Mouse (Mus musculus): Measurements from ENCODE around the gene Msantd2. TPM values are rescaled to one million over a fixed set of nuclear protein-coding genes. Genes with fewer than 3 reads are reported as not detected.

Msantd2 gene
- polyA plus RNA-seq, 1 experiment: 22.9 TPM

GRCm38 (mm10) chr9:37460043-37460960, 28.8 kb upstream of the Msantd2 start:
- Histone ChIP-seq H3K4me1 (ENCODE audit: control insufficient read depth, insufficient read depth, low read length) (peaks cover 3% of the 10 kb centered on the region), H3K4me3 (replicated peaks; ENCODE audit: extremely low read depth, low read depth, low read length) (no peak overlapping the region)
- TF ChIP-seq CTCF (IDR thresholded peaks at IDR 0.05; ENCODE audit: insufficient read depth, low read length) (no peak), POLR2A (IDR thresholded peaks at IDR 0.05; ENCODE audit: borderline replicate concordance, extremely low read depth, low read depth, low read length) (no peak)
- peak; percentile 21 for DNase-seq
- WGBS: under 1% methylated on average over 81 of the region's 81 CpGs

DNA sequence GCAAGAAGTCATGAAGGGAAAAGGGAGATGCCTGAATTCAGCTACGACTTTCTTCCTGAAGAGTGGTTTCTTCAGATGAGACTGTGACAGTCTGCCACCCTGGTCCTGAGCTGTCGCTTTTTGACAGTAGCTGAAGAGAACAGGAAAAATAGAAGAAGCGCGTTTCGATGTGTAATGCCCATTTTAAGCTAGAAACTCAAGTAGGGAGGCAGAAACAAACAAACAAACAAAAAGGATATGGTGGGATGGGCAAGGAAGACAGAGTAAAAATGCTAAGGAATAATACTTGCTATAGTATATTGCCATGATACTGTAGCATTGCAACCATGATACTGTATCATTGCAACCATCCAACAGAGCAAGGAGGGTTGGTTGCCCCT, 28.2 kb upstream of the Msantd2 start:
- TF ChIP-seq POLR2A (IDR thresholded peaks at IDR 0.05; ENCODE audit: borderline replicate concordance, extremely low read depth, low read depth, low read length) (no peak), CTCF (IDR thresholded peaks at IDR 0.05; ENCODE audit: insufficient read depth, low read length) (no peak)
- H3K4me1 ChIP-seq (ENCODE audit: control insufficient read depth, insufficient read depth, low read length): peaks cover 3% of the 10 kb centered on the region
- no peak overlapping the region for H3K4me3 ChIP-seq (replicated peaks; ENCODE audit: extremely low read depth, low read depth, low read length)
- WGBS: 9% methylated on average over 5 of the region's 5 CpGs
- no peak for DNase-seq

DNA sequence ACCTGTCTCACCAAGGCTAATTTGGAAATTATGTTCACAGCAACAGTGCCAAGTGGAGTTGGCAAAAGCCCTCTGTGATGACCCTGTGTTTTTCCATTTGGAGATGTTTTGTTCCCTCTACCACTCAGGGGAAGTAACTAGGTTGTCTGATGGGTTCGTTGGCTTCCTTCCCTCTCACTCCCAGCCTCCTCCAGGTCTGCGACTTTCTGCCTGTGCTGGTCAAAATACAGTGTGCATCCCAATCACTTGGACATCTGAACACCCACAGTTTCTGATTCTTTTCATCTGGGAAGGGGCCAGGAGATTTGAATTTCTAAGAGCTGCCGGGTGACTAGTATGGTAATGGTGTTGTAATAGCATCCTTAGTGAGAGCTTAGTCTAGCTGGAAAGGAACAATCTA, 27.5 kb upstream of the Msantd2 start:
- 15% methylated on average over 3 of the region's 3 CpGs for WGBS
- Histone ChIP-seq H3K4me1 (ENCODE audit: control insufficient read depth, insufficient read depth, low read length) (peaks cover 3% of the 10 kb centered on the region), H3K4me3 (replicated peaks; ENCODE audit: extremely low read depth, low read depth, low read length) (no peak overlapping the region)
- no peak for TF ChIP-seq CTCF (IDR thresholded peaks at IDR 0.05; ENCODE audit: insufficient read depth, low read length)
- TF ChIP-seq POLR2A (IDR thresholded peaks at IDR 0.05; ENCODE audit: borderline replicate concordance, extremely low read depth, low read depth, low read length): no peak
- DNase-seq: no peak

DNA sequence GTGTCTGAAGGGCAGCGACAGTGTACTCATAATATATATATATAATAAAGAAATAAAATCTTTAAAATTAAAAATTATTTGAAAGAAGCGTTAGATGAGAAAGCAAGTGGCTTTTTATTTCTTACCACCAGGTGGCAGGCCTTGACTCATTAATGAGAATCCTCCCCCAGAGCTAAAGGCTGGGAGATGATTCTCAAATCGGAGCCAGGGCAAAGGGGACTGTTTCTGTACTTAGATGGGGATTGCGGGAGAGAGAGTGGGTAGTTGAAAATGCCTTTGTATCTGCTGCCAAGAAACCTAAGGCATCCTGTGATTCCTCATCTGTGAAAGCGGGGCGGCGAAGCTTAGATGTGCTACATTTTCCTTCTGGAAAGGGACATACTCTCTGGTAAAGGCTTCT, 26.4 kb upstream of the Msantd2 start:
- TF ChIP-seq POLR2A (IDR thresholded peaks at IDR 0.05; ENCODE audit: borderline replicate concordance, extremely low read depth, low read depth, low read length) (no peak), CTCF (IDR thresholded peaks at IDR 0.05; ENCODE audit: insufficient read depth, low read length) (peak; percentile 4; the same call in 1 of the 2 replicates)
- DNase-seq: peak; percentile 29
- WGBS: 19% methylated on average over 7 of the region's 7 CpGs

GRCm38 (mm10) chr9:37473611-37474125, 15.5 kb upstream of the Msantd2 start:
- 72% methylated on average over 3 of the region's 3 CpGs for WGBS
- TF ChIP-seq POLR2A (IDR thresholded peaks at IDR 0.05; ENCODE audit: borderline replicate concordance, extremely low read depth, low read depth, low read length) (no peak), CTCF (IDR thresholded peaks at IDR 0.05; ENCODE audit: insufficient read depth, low read length) (no peak)
- DNase-seq: no peak
- Histone ChIP-seq H3K4me1 (ENCODE audit: control insufficient read depth, insufficient read depth, low read length) (no peaks in the 10 kb centered on the region), H3K4me3 (replicated peaks; ENCODE audit: extremely low read depth, low read depth, low read length) (no peak overlapping the region)

More for the DNA sequence above, 26.4 kb upstream of the Msantd2 start:
- Histone ChIP-seq H3K4me1 (ENCODE audit: control insufficient read depth, insufficient read depth, low read length) (peaks cover 3% of the 10 kb centered on the region), H3K4me3 (replicated peaks; ENCODE audit: extremely low read depth, low read depth, low read length) (no peak overlapping the region)

- 65% methylated on average over 7 of the region's 7 CpGs for WGBS
- no peak for TF ChIP-seq CTCF (IDR thresholded peaks at IDR 0.05; ENCODE audit: insufficient read depth, low read length)
- no peak for TF ChIP-seq POLR2A (IDR thresholded peaks at IDR 0.05; ENCODE audit: borderline replicate concordance, extremely low read depth, low read depth, low read length)
- no peak overlapping the region for H3K4me3 ChIP-seq (replicated peaks; ENCODE audit: extremely low read depth, low read depth, low read length)
These were observed 14.2 kb upstream of the Msantd2 start for GRCm38 (mm10) chr9:37474923-37475322.

DNA sequence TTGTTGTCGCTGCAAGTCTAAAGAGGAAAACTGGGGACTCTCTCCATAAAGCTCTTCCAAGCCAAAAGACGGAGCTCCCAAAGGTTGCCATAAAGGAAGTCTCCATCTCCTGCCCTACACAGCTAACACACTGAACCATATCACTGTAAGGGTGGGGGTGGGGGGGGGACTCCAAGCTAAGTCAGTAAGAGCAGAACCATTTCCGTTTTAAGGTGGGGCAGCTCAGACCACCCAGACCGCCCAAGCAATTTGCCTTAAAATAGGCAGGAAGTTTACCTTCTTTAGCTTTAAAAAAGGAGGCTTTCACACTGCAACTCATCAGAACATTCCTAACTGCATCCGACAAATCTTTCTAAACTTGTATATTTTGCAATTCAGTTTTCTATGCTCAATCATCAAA, 4.0 kb upstream of the Msantd2 start:
- H3K4me1 ChIP-seq (ENCODE audit: control insufficient read depth, insufficient read depth, low read length): peaks cover 1% of the 10 kb centered on the region; the same call in 1 of the 2 replicates
- 67% methylated on average over 5 of the region's 5 CpGs for WGBS
- TF ChIP-seq CTCF (IDR thresholded peaks at IDR 0.05; ENCODE audit: insufficient read depth, low read length) (no peak), POLR2A (IDR thresholded peaks at IDR 0.05; ENCODE audit: borderline replicate concordance, extremely low read depth, low read depth, low read length) (no peak)
- no peak for DNase-seq
- no peak overlapping the region for H3K4me3 ChIP-seq (replicated peaks; ENCODE audit: extremely low read depth, low read depth, low read length)

More at GRCm38 (mm10) chr9:37474923-37475322, 14.2 kb upstream of the Msantd2 start:
- no peaks in the 10 kb centered on the region for H3K4me1 ChIP-seq (ENCODE audit: control insufficient read depth, insufficient read depth, low read length)
- no peak for DNase-seq

DNA sequence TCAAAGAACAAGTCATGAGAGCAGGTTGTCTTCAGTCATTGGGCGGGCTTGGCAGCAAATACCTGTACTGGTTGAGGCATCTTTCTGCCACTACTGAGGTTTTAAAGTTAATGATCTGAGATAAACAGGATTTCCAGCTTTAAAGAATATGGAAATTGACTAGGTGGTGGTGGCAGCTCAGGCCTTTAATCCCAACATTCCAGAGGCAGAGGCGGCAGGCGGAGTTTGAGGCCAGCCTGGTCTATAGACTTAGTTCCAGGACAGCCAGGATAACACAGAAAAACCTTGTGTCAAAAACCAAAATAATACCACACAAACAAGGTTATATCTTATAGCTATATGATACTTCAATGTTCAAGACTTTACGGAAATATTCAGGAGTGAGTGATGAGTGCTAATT, 1.1 kb upstream of the Msantd2 start:
- no peak for DNase-seq
- WGBS: 53% methylated on average over 4 of the region's 4 CpGs
- Histone ChIP-seq H3K4me1 (ENCODE audit: control insufficient read depth, insufficient read depth, low read length) (peaks cover 3% of the 10 kb centered on the region; the same call in 1 of the 2 replicates), H3K4me3 (replicated peaks; ENCODE audit: extremely low read depth, low read depth, low read length) (no peak overlapping the region)
- TF ChIP-seq POLR2A (IDR thresholded peaks at IDR 0.05; ENCODE audit: borderline replicate concordance, extremely low read depth, low read depth, low read length) (no peak), CTCF (IDR thresholded peaks at IDR 0.05; ENCODE audit: insufficient read depth, low read length) (no peak)

DNA sequence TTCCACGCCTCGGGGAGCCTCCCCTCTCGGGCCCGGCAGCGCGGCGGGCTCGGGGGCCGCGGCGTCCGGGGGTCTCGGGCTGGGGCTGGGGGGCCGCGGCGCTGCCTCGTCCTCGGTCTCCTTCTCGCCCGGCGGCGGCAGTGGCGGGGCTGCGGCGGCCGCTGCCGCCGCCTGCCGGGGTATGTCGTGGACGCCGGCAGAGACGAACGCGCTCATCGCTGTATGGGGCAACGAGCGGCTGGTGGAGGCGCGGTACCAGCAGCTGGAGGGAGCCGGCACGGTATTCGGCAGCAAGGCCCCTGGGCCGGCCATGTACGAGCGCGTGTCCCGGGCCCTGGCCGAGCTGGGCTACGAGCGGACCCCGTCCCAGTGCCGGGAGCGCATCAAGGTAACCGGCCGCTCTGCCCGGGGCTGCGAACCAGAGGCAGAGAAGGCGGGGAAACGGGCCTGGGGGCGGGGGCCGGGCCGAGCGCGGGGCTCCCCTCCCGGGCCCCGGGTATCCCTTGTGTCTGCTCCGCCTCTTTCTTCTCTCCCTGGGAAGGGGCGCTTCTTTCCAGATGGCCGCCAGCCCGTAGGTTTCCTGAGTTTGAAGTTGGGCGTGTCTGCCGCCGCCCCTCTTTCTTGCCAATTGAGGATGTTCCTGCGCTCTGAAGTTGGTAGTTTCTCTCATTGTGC, 464 bp downstream of the Msantd2 start:
- WGBS: under 1% methylated on average over 75 of the region's 75 CpGs
- peak overlapping the region; percentile 85 for H3K4me3 ChIP-seq (replicated peaks; ENCODE audit: extremely low read depth, low read depth, low read length)
- TF ChIP-seq POLR2A (IDR thresholded peaks at IDR 0.05; ENCODE audit: borderline replicate concordance, extremely low read depth, low read depth, low read length) (no peak), CTCF (IDR thresholded peaks at IDR 0.05; ENCODE audit: insufficient read depth, low read length) (no peak)
- DNase-seq: peak; percentile 45
- H3K4me1 ChIP-seq (ENCODE audit: control insufficient read depth, insufficient read depth, low read length): peaks cover 3% of the 10 kb centered on the region; the same call in 1 of the 2 replicates
